ENCODE assay signal across 7 mouse cellular contexts in genomic region chr4:135762251-135762906, GRCm38 (mm10). TPM values are rescaled to one million over a fixed set of nuclear protein-coding genes. Genes with fewer than 3 reads are reported as not detected.
DNase-seq lines count a peak whose midpoint lies in the region; ATAC-seq and TF ChIP-seq lines count a peak whose summit lies in the region.

No protein-coding gene starts in this region.

- H3K4me3 ChIP-seq in liver, embryonic 11.5 days (ENCODE audit: low read depth, low read length) = peak overlapping the region; percentile 19; the same call in 1 of the 2 replicates
- H3K4me3 ChIP-seq in midbrain, postnatal 0 days (ENCODE audit: low read depth, low read length) = peak overlapping the region; percentile 22; the same call in 1 of the 2 replicates

- ATAC-seq in common myeloid progenitor, adult 5-6 weeks (replicated peaks; ENCODE audit: low read depth, poor library complexity, severe bottlenecking) = peak; percentile 95
- ATAC-seq in liver, embryonic 11.5 days (replicated peaks; ENCODE audit: low FRiP score) = peak; percentile 82
- ATAC-seq in midbrain, postnatal 0 days (ENCODE audit: low FRiP score) = no peak

- TF ChIP-seq CTCF in midbrain, postnatal 0 days (IDR thresholded peaks at IDR 0.05) = no peak

- no peaks in the 10 kb centered on the region for H3K36me3 ChIP-seq in liver, embryonic 11.5 days (ENCODE audit: control insufficient read depth, insufficient read depth, low read length)
- H3K36me3 ChIP-seq in midbrain, postnatal 0 days (ENCODE audit: insufficient read depth, low read length) = no peaks in the 10 kb centered on the region

- no peaks in the 10 kb centered on the region; the same call in 1 of the 2 replicates for H3K4me1 ChIP-seq in liver, embryonic 11.5 days (replicated peaks; ENCODE audit: control insufficient read depth, insufficient read depth, low read length)
- H3K4me1 ChIP-seq in midbrain, postnatal 0 days (ENCODE audit: insufficient read depth, low read length) = no peaks in the 10 kb centered on the region

- H3K9me3 ChIP-seq in liver, embryonic 11.5 days (ENCODE audit: control insufficient read depth, low read length) = no peaks in the 10 kb centered on the region
- H3K9me3 ChIP-seq in midbrain, postnatal 0 days (ENCODE audit: low read length) = no peaks in the 10 kb centered on the region

- 8% methylated on average over 19 of the region's 19 CpGs for WGBS in liver, embryonic 11.5 days
- 10% methylated on average over 18 of the region's 19 CpGs for WGBS in midbrain, postnatal 0 days

- no peak overlapping the region for H3K9ac ChIP-seq in liver, embryonic 11.5 days (ENCODE audit: low read depth, low read length)
- no peak overlapping the region for H3K9ac ChIP-seq in midbrain, postnatal 0 days (replicated peaks; ENCODE audit: low read length, poor library complexity, severe bottlenecking)

- DNase-seq in adrenal gland, adult (ENCODE audit: inconsistent age in 2 of 2, low spot score in 1 of 2) = peak; percentile 80 to 93
- DNase-seq in gastrocnemius, postnatal 36 days = peak; percentile 28 to 33
- peak; percentile 72 for DNase-seq in kidney, adult 18-20 months
- DNase-seq in liver, embryonic 11.5 days (ENCODE audit: low spot score) = peak; percentile 74
- peak; percentile 54 for DNase-seq in midbrain, postnatal 0 days (ENCODE audit: low spot score)
- peak; percentile 71 to 78 for DNase-seq in spleen, postnatal 4 days (ENCODE audit: low spot score in 2 of 2)

- intact Hi-C loops in gastrocnemius, postnatal 36 days (cut with DNase I) = no loop called here

- H3K27me3 ChIP-seq in liver, embryonic 11.5 days (replicated peaks; ENCODE audit: control insufficient read depth, insufficient read depth, low read length) = no peaks in the 10 kb centered on the region
- no peaks in the 10 kb centered on the region for H3K27me3 ChIP-seq in midbrain, postnatal 0 days (ENCODE audit: insufficient read depth, low read length)

- peak overlapping the region; percentile 70 for H3K4me2 ChIP-seq in liver, embryonic 11.5 days
- peak overlapping the region; percentile 51 for H3K4me2 ChIP-seq in midbrain, postnatal 0 days (ENCODE audit: low read depth, low read length, poor library complexity, severe bottlenecking)

- no peak overlapping the region for H3K27ac ChIP-seq in liver, embryonic 11.5 days (ENCODE audit: low read depth, low read length)
- H3K27ac ChIP-seq in midbrain, postnatal 0 days (ENCODE audit: low read depth, low read length) = no peak overlapping the region

RNA-seq across cellular contexts. Expression of gene Myom3, which starts 2.9 kb away (rescaled TPM):
- not detected in 2 replicates for total RNA-seq in common myeloid progenitor, adult 5-6 weeks (2017)
- total RNA-seq in gastrocnemius, postnatal 36 days (2021) = 10 to 100 TPM; 23.1 to 57.4 TPM
- 0.11 TPM in 1 of 2 replicates, not detected in the other for polyA plus RNA-seq in liver, embryonic 11.5 days (2014; fragmentation: Nextera tagmentation; extraction: Ambion mirVana)
- total RNA-seq in midbrain, postnatal 0 days (2014; rRNA removed) = 0.60 and 0.99 TPM in 2 replicates
- 1.4 and 1.6 TPM in 2 replicates for polyA plus RNA-seq in midbrain, postnatal 0 days (2015; fragmentation: Nextera tagmentation; extraction: Ambion mirVana)

RNA-seq across cellular contexts. Expression of gene Il22ra1, which starts 34.4 kb away (rescaled TPM):
- total RNA-seq in common myeloid progenitor, adult 5-6 weeks (2017) = not detected in 2 replicates
- not detected for total RNA-seq in gastrocnemius, postnatal 36 days (2021)
- polyA plus RNA-seq in liver, embryonic 11.5 days (2014; fragmentation: Nextera tagmentation; extraction: Ambion mirVana) = 0.10 and 0.49 TPM in 2 replicates
- 0.11 TPM in 1 of 2 replicates, not detected in the other for total RNA-seq in midbrain, postnatal 0 days (2014; rRNA removed)
- not detected in 2 replicates for polyA plus RNA-seq in midbrain, postnatal 0 days (2015; fragmentation: Nextera tagmentation; extraction: Ambion mirVana)

Comparison
In these comparisons a context has a peak if more than half of its experiments do, and no peak if none do; other contexts are left out.
1. DNase-seq: peak in every context shown above with its lines; median percentile 86 in adrenal gland, adult; 74 in spleen, postnatal 4 days; 74 in liver, embryonic 11.5 days; 72 in kidney, adult 18-20 months; 54 in midbrain, postnatal 0 days; 30 in gastrocnemius, postnatal 36 days.
2. RNA of gene Myom3, which starts 2.9 kb away (total RNA-seq): 23.1 to 57.4 TPM in gastrocnemius, postnatal 36 days; 0.60 to 0.99 TPM in midbrain, postnatal 0 days and not detected in common myeloid progenitor, adult 5-6 weeks; every median in the first group is over 10 times any median in the second.